Mouse (Mus musculus) heart, embryonic 10.5 days (tissue): ENCODE data around the gene 4930486L24Rik. TPM values are rescaled to one million over a fixed set of nuclear protein-coding genes. Genes with fewer than 3 reads are reported as not detected.

Experiments
- DNase-seq: peaks from one replicate; pipeline ENCODE4 v3.0.0-alpha.2; 2017; ENCODE audit warnings: low spot score
- H3K27ac ChIP-seq: fragments of 300-500 bp; sonication (generic); 2 replicates; pipeline ENCODE4 v1.5.1; 2016; ENCODE audit warnings: mild to moderate bottlenecking
- H3K27me3 ChIP-seq: fragments of 300-500 bp; sonication (generic); 2 replicates; pipeline ENCODE4 v1.6.1; 2016; ENCODE audit warnings: mild to moderate bottlenecking; ENCODE audit not compliant: poor library complexity, insufficient read depth, severe bottlenecking
- H3K36me3 ChIP-seq: fragments of 300-500 bp; sonication (generic); 2 replicates; pipeline ENCODE4 v1.6.1; 2016; ENCODE audit warnings: mild to moderate bottlenecking, moderate library complexity
- H3K4me1 ChIP-seq: fragments of 300-500 bp; sonication (generic); 2 replicates; pipeline ENCODE4 v1.6.1; 2016; ENCODE audit warnings: mild to moderate bottlenecking
- H3K4me3 ChIP-seq: fragments of 300-500 bp; sonication (generic); 2 replicates; pipeline ENCODE4 v1.5.1; 2016; ENCODE audit warnings: mild to moderate bottlenecking, moderate library complexity
- H3K9me3 ChIP-seq: fragments of 300-500 bp; sonication (generic); 2 replicates; pipeline ENCODE4 v1.6.1; 2016; ENCODE audit warnings: mild to moderate bottlenecking, moderate library complexity
- WGBS: fragments of 180-500 bp; shearing (Covaris S2); methylation state at CpG from one replicate; pipeline ENCODE4 v1.1.7; 2016; 5-methylcytosine and 5-hydroxymethylcytosine counted together
- polyA plus RNA-seq: library from polyadenylated mRNA; unstranded; fragments of >200 nt; fragmentation: Nextera tagmentation; extraction: Ambion mirVana; gene quantifications from 2 replicates; pipeline ENCODE4 v1.2.1, GENCODE M21; 2016

The 4930486L24Rik gene
- polyA plus RNA-seq, 1 experiment from 2014 or later, result not detected

DNA sequence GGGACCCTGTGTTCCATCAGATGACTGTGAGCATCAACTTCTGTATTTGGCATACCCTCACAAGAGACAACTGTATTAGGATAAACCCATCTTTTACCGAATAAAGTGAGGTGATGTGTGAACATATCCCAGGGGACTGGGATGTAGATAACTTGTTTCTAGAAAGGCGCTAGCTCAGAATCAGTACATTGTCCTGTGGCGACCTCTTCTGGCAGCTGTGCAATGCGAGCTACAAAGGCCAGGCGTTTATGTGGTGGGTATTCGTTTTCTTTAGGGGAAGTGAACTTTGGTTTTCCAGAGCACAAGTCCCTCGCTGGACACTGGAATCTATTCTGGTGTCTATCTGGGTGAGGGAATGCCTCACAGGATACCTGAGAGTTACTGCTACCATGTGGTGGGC, 44.8 kb downstream of the 4930486L24Rik start:
- no peak overlapping the region for H3K4me3 ChIP-seq
- H3K27me3 ChIP-seq, result no peaks in the 10 kb centered on the region
- no peak for DNase-seq
- no peak overlapping the region for H3K27ac ChIP-seq
- 9% methylated on average over 7 of the region's 7 CpGs for WGBS
- H3K4me1 ChIP-seq, result no peaks in the 10 kb centered on the region
- no peaks in the 10 kb centered on the region for H3K36me3 ChIP-seq
- H3K9me3 ChIP-seq, result no peaks in the 10 kb centered on the region

DNA sequence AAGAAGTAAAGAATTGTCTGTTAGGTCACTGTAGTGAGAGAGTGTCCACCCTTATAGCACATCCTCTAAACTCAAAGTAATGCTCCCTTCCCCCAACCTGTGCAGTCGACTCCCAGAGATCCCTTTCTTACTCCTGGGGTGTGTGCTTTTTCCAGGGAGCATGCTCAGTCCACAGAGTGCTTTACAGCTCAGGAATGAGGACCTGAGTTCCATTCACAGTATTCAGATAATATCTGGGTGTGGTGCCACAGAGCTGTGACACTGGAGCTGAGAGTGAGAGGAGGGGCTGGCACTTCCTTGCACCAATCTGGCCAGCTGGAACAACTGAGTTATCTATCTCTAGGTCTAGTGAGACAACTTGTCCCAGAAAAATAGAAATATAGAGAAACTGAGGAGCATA, 50.6 kb downstream of the 4930486L24Rik start:
- H3K36me3 ChIP-seq, result no peaks in the 10 kb centered on the region
- no peak overlapping the region for H3K4me3 ChIP-seq
- H3K27ac ChIP-seq, result no peak overlapping the region
- H3K27me3 ChIP-seq, result no peaks in the 10 kb centered on the region
- DNase-seq, result no peak
- no peaks in the 10 kb centered on the region for H3K9me3 ChIP-seq
- no peaks in the 10 kb centered on the region for H3K4me1 ChIP-seq
- 64% methylated on average over 1 of the region's 1 CpGs for WGBS

DNA sequence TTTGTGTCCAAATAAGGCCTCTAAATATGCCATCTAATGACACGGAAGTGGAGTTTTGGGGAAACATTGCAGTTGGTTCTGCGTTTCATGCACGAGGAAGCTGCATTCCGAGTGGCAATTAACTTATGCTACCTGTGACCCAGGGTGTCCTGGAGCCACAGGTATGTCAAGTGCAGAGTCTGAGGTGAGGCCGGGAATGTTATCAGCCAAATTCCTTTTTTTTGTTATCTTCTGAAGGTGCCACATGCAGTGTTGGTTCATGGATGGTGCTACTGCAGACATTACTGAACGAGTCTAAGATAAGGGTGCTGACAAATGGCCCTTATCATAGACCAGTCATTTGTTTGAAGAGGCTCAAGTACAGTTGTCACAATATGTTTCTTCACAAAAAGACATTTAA, 51.5 kb downstream of the 4930486L24Rik start:
- WGBS, result 60% methylated on average over 6 of the region's 6 CpGs
- no peaks in the 10 kb centered on the region for H3K27me3 ChIP-seq
- DNase-seq, result no peak
- no peaks in the 10 kb centered on the region for H3K36me3 ChIP-seq
- H3K27ac ChIP-seq, result no peak overlapping the region
- H3K9me3 ChIP-seq, result no peaks in the 10 kb centered on the region
- no peak overlapping the region for H3K4me3 ChIP-seq
- H3K4me1 ChIP-seq, result no peaks in the 10 kb centered on the region

DNA sequence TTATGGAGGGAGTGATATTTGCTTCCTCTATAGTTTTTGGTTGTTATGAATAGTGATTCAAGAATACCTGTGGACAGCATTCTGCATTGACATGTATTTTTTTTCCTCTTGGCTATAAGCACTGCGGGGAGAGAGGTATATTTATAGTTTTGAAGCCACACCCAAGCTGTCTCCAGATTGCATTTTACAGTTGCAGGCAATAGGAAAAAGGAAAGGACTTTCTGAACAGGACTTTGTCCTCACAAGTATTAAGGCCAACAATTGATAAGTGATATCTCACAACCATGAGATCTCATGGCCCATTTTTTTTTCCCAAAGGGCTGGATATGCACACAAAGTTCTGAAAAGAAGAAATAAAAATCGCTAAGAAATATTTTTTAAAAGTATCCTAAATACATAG, 54.6 kb downstream of the 4930486L24Rik start:
- WGBS, result 51% methylated on average over 2 of the region's 2 CpGs
- no peaks in the 10 kb centered on the region for H3K4me1 ChIP-seq
- no peaks in the 10 kb centered on the region for H3K36me3 ChIP-seq
- no peak overlapping the region for H3K27ac ChIP-seq
- H3K9me3 ChIP-seq, result no peaks in the 10 kb centered on the region
- DNase-seq, result no peak
- H3K4me3 ChIP-seq, result no peak overlapping the region
- no peaks in the 10 kb centered on the region for H3K27me3 ChIP-seq

DNA sequence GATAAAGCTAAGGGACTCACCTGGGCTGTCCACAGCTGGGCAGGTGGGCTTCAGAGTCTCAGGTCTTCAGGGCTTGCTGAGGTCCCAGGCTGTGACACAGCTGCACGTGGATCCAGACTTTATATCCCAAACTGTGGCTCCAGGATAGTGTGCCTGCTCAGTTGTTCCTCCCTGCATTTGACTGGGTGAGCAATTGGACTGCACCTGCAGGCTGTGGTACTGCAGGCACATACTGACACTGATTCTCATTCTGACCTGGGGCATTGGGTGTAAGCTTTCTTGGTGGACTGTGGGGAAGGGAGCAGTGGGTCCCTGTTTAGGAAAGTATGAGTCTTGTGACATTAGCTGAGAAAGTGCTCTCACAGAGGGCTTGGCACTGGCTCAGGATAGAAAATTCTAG, 61.5 kb downstream of the 4930486L24Rik start, which contains the start of gene Ctsll3:
TSS of gene Ctsll3 (minus strand) at position 101 of the 400 bp plus-strand sequence.
- H3K9me3 ChIP-seq, result no peaks in the 10 kb centered on the region
- H3K4me3 ChIP-seq, result no peak within 1 kb of the TSS
- no peaks in the 10 kb centered on the region for H3K4me1 ChIP-seq
- 70% methylated on average over 1 of the region's 1 CpGs for WGBS
- H3K27ac ChIP-seq, result no peak within 1 kb of the TSS
- H3K36me3 ChIP-seq, result no peaks in the 10 kb centered on the region
- H3K27me3 ChIP-seq, result no peaks in the 10 kb centered on the region
- DNase-seq, result no peak

Other genes with a start within 250 kb of the 4930486L24Rik start
- not detected in 2 replicates for gene BC051665, start 78.1 kb downstream of the 4930486L24Rik start, polyA plus RNA-seq
- gene Ctsll3, start 61.6 kb downstream of the 4930486L24Rik start, polyA plus RNA-seq, result not detected in 2 replicates
- gene Gm49392, start 32.4 kb upstream of the 4930486L24Rik start, polyA plus RNA-seq, result 0.69 TPM in 1 of 2 replicates, not detected in the other
- gene Ctla2b, start 33.0 kb upstream of the 4930486L24Rik start, polyA plus RNA-seq, result 3.6 and 5.7 TPM in 2 replicates
- not detected in 2 replicates for gene Tpbpb, start 40.4 kb upstream of the 4930486L24Rik start, polyA plus RNA-seq
- gene Gm49393, start 71.1 kb upstream of the 4930486L24Rik start, polyA plus RNA-seq, result not detected in 2 replicates
- gene Gm49391, start 72.1 kb upstream of the 4930486L24Rik start, polyA plus RNA-seq, result 0.98 and 1.4 TPM in 2 replicates
- gene Ctla2a, start 72.2 kb upstream of the 4930486L24Rik start, polyA plus RNA-seq, result 32.2 and 48.4 TPM in 2 replicates
- gene Tpbpa, start 77.5 kb upstream of the 4930486L24Rik start, polyA plus RNA-seq, result not detected in 2 replicates
- 0.25 TPM in 1 of 2 replicates, not detected in the other for gene Ctsj, start 141.5 kb upstream of the 4930486L24Rik start, polyA plus RNA-seq
- not detected in 2 replicates for gene Ctsq, start 176.2 kb upstream of the 4930486L24Rik start, polyA plus RNA-seq